Mouse (Mus musculus): Measurements from ENCODE around the gene Dpp10.

DNA sequence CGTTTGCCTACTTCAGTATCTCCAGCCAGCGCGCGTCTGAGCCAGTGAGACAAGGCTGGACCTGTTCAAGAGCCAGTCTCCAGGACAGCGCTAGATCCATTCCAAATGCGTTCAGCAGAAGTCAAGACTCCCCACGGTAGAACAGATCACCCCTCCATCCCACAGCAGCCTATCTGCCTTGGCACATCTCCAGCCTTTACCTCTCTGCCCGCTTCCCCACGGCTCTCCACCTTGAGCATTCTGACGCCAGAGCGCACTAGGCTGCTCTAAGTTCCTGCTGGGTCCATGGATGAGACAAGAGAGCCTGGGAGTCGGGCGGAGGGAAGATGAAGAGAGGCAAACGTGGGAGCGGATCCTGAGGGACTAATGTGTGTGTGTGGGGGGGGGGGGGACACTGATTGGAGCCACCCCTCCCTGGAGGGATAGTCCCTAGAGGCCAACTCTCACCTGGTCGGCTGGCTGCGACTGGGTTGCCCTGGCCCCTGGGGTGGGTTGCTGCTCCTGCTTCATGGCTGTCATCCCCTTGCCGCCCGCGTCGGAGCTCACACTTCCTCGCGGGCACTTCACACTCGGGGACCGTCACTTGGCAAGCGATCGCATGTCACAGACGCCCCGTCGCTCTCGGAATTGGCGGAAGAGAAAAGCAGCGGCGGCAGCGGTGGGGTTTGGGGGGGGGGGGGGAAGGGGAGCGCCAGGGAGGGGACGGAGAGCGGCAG, at the start of gene Dpp10:
- TF ChIP-seq CTCF (IDR thresholded peaks at IDR 0.05; ENCODE audit: borderline replicate concordance, extremely low read depth, insufficient read depth, insufficient read length) (no peak), POLR2A (IDR thresholded peaks at IDR 0.05; ENCODE audit: borderline replicate concordance, extremely low read depth, insufficient read depth, insufficient read length, poor library complexity, severe bottlenecking) (no peak)

Data from brain, embryonic 14.5 days (tissue).